Comparison of ENCODE assay signal across 8 mouse cellular contexts in the genomic region with DNA sequence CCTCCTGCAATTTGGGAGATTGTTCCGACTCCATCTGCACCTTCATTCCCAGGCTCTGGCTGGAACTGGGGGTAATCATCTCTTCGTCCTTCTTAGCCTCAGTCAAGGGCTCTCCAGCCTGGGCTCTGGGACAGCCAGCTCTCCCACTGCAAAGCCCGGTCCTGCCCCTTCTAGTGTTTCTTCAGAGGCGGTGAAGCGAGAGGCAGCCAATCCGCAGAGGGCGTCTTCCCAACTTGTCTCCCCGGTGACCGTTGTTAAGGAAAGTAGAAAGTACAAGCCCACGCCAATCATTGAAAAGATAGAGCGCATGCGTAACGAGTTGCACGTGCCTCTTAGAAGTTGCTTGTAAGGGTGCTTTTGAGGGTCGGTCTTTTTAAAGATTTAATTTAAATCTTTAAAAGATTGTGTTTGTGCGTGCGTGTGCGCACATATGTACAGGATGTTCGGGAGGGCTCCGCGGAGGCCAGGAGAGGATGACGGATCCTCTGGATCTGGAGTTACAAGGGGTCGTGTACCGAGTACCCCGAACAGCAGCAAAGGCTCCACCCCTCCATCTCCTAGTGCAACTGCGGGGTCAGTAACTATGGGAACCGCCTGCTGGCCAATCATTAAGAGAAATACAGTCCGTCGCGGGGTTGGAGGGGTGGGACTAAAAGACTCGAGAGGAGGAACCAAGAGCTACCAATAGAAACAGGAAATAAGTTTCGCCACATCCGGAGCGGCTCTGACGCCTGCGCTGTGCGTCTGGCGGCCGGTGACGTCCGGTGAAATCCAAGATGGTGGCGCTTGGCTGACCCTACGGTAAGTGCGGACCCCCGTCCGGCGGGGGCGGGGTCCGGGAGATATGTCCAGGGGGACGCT. TPM values are rescaled to one million over a fixed set of nuclear protein-coding genes. Genes with fewer than 3 reads are reported as not detected.
A peak's percentile ranks its signal among the peaks of the same experiment; 100 is the strongest.
DNase-seq lines count a peak whose midpoint lies in the region; ATAC-seq lines count a peak whose summit lies in the region.

Ccdc189 (minus strand) TSS at position 585 of the 861 bp plus-strand sequence.
Rnf40 (plus strand) TSS at position 757 of the 861 bp plus-strand sequence.

- H3K9ac ChIP-seq in heart, embryonic 14.5 days (ENCODE audit: low read length): peak within 1 kb of the TSS; percentile 89
- H3K9ac ChIP-seq in liver, embryonic 13.5 days: peak within 1 kb of the TSS; percentile 90
- H3K9ac ChIP-seq in stomach, embryonic 16.5 days (ENCODE audit: low read length): peak within 1 kb of the TSS; percentile 89

- H3K4me2 ChIP-seq in heart, embryonic 14.5 days (ENCODE audit: low read length): peak within 1 kb of the TSS; percentile 94
- peak within 1 kb of the TSS; percentile 98 for H3K4me2 ChIP-seq in liver, embryonic 13.5 days
- H3K4me2 ChIP-seq in stomach, embryonic 16.5 days (ENCODE audit: low read depth, low read length): peak within 1 kb of the TSS; percentile 78

- peak; percentile 95 for DNase-seq in c-Kit-negative CD71-positive TER-119-positive erythroid progenitor cells, embryonic 14.5 days (ENCODE audit: low read depth, low spot score)
- DNase-seq in fibroblast of lung, adult 2 months (ENCODE audit: low read depth): peak; percentile 99
- DNase-seq in kidney, postnatal 14 days: peak; percentile 97
- peak; percentile 93 for DNase-seq in liver, embryonic 13.5 days
- peak; percentile 93 for DNase-seq in neural tube, embryonic 10.5 days (ENCODE audit: extremely low spot score, low spot score)

- no peaks in the 10 kb centered on the region for H3K27me3 ChIP-seq in heart, embryonic 14.5 days (ENCODE audit: control insufficient read depth, insufficient read depth, low read length)
- H3K27me3 ChIP-seq in liver, embryonic 13.5 days: no peaks in the 10 kb centered on the region
- no peaks in the 10 kb centered on the region for H3K27me3 ChIP-seq in stomach, embryonic 16.5 days (ENCODE audit: control insufficient read depth, insufficient read depth, low read length)

- WGBS in heart, embryonic 14.5 days: under 1% methylated on average over 50 of the region's 50 CpGs
- under 1% methylated on average over 50 of the region's 50 CpGs for whole genome bisulfite sequencing in liver, embryonic 13.5 days (ENCODE audit: insufficient replicate concordance)
- whole genome bisulfite sequencing in stomach, embryonic 16.5 days: under 1% methylated on average over 50 of the region's 50 CpGs

- H3K9me3 ChIP-seq in heart, embryonic 14.5 days (ENCODE audit: control insufficient read depth, low read length): no peaks in the 10 kb centered on the region
- H3K9me3 ChIP-seq in liver, embryonic 13.5 days (replicated peaks): no peaks in the 10 kb centered on the region
- no peaks in the 10 kb centered on the region for H3K9me3 ChIP-seq in stomach, embryonic 16.5 days (replicated peaks; ENCODE audit: control insufficient read depth, low read length)

- H3K27ac ChIP-seq in heart, embryonic 14.5 days (replicated peaks in 1 of 2; ENCODE audit: control insufficient read depth in 1 of 2, insufficient read depth in 1 of 2, low read depth in 2 of 2, low read length in 2 of 2): peak within 1 kb of the TSS; percentile 51 to 78
- H3K27ac ChIP-seq in liver, embryonic 13.5 days: peak within 1 kb of the TSS; percentile 80
- peak within 1 kb of the TSS; percentile 85 for H3K27ac ChIP-seq in stomach, embryonic 16.5 days (ENCODE audit: low read length)

- peak; percentile 97 for ATAC-seq in CD4-positive, CD25-positive, alpha-beta regulatory T cell, adult 4 months
- ATAC-seq in heart, embryonic 14.5 days (ENCODE audit: insufficient number of reproducible peaks, insufficient read depth, low FRiP score, low read depth): peak; percentile 96
- peak; percentile 91 for ATAC-seq in liver, embryonic 13.5 days (ENCODE audit: low read depth)
- peak; percentile 98 for ATAC-seq in stomach, embryonic 16.5 days (ENCODE audit: insufficient read depth, low FRiP score)

- H3K4me1 ChIP-seq in heart, embryonic 14.5 days (ENCODE audit: control insufficient read depth in 2 of 2, insufficient read depth in 2 of 2, low read length in 2 of 2): peaks cover 8 to 20% of the 10 kb centered on the region in 2 experiments
- peaks cover 46% of the 10 kb centered on the region for H3K4me1 ChIP-seq in liver, embryonic 13.5 days (replicated peaks)
- H3K4me1 ChIP-seq in stomach, embryonic 16.5 days (ENCODE audit: control insufficient read depth, insufficient read depth, low read length): peaks cover 13% of the 10 kb centered on the region

- peaks cover 58% of the 10 kb centered on the region for H3K36me3 ChIP-seq in heart, embryonic 14.5 days (ENCODE audit: control insufficient read depth, insufficient read depth, low read length)
- H3K36me3 ChIP-seq in liver, embryonic 13.5 days: peaks cover 57% of the 10 kb centered on the region
- H3K36me3 ChIP-seq in stomach, embryonic 16.5 days (ENCODE audit: control insufficient read depth, insufficient read depth, low read length): peaks cover 14% of the 10 kb centered on the region

- peak within 1 kb of the TSS; percentile 80 to 86 for H3K4me3 ChIP-seq in heart, embryonic 14.5 days (ENCODE audit: control insufficient read depth in 1 of 2, insufficient read depth in 1 of 2, low read depth in 1 of 2, low read length in 2 of 2)
- H3K4me3 ChIP-seq in liver, embryonic 13.5 days (replicated peaks): peak within 1 kb of the TSS; percentile 89
- peak within 1 kb of the TSS; percentile 72 for H3K4me3 ChIP-seq in stomach, embryonic 16.5 days (replicated peaks; ENCODE audit: low read length)

RNA-seq across cellular contexts. Expression of gene Ccdc189, which starts in this region (rescaled TPM):
- polyA plus RNA-seq in CD4-positive, CD25-positive, alpha-beta regulatory T cell, adult 4 months (2017; shearing (Covaris generic)): under 1 TPM; 0.56 to 0.70 TPM
- polyA plus RNA-seq in heart, embryonic 14.5 days (2014; fragmentation: Nextera tagmentation; extraction: Ambion mirVana): 10.1 and 12.7 TPM in 2 replicates
- polyA plus RNA-seq in liver, embryonic 13.5 days (2015; fragmentation: Nextera tagmentation; extraction: Ambion mirVana): 7.3 TPM in 2 replicates
- 6.3 and 8.1 TPM in 2 replicates for polyA plus RNA-seq in stomach, embryonic 16.5 days (2015; fragmentation: Nextera tagmentation; extraction: Ambion mirVana)

RNA-seq across cellular contexts. Expression of gene Rnf40, which starts in this region (rescaled TPM):
- polyA plus RNA-seq in CD4-positive, CD25-positive, alpha-beta regulatory T cell, adult 4 months (2017; shearing (Covaris generic)): 10 to 100 TPM; 26.3 to 45.6 TPM
- 24.1 and 25.8 TPM in 2 replicates for polyA plus RNA-seq in heart, embryonic 14.5 days (2014; fragmentation: Nextera tagmentation; extraction: Ambion mirVana)
- 18.8 and 25.3 TPM in 2 replicates for polyA plus RNA-seq in liver, embryonic 13.5 days (2015; fragmentation: Nextera tagmentation; extraction: Ambion mirVana)
- polyA plus RNA-seq in stomach, embryonic 16.5 days (2015; fragmentation: Nextera tagmentation; extraction: Ambion mirVana): 41.6 and 41.7 TPM in 2 replicates

Comparison
In these comparisons a context has a peak if more than half of its experiments do, and no peak if none do; other contexts are left out.
1. Peak in every context shown above with its lines: DNase-seq, ATAC-seq, H3K4me3 ChIP-seq and H3K27ac ChIP-seq.